In genomic region chr15:49896045-49896444, GRCm38 (mm10) we compare ENCODE assay signal across 17 mouse cellular contexts.
"Had no signal": no experiment of that assay in that cellular context is flagged by ENCODE, and none has a peak within 500 bp of the region (broad histone marks: within the 10 kb centered on the region; RNA-seq: fewer than 3 reads in every experiment).

No protein-coding gene starts in this region.

- H3K36me3 ChIP-seq: limb, embryonic 10.5 days; liver, embryonic 15.5 days; midbrain, embryonic 10.5 days had no signal

- H3K4me3 ChIP-seq: limb, embryonic 10.5 days; liver, embryonic 15.5 days; midbrain, embryonic 10.5 days had no signal

- H3K27me3 ChIP-seq: liver, embryonic 15.5 days had no signal

- H3K9me3 ChIP-seq: limb, embryonic 10.5 days; liver, embryonic 15.5 days; midbrain, embryonic 10.5 days had no signal

- ATAC-seq: intestine, postnatal 0 days; lung, postnatal 0 days had no signal

- H3K4me1 ChIP-seq: limb, embryonic 10.5 days; liver, embryonic 15.5 days; midbrain, embryonic 10.5 days had no signal

- H3K27ac ChIP-seq: limb, embryonic 10.5 days; liver, embryonic 15.5 days; midbrain, embryonic 10.5 days had no signal

- H3K9ac ChIP-seq: liver, embryonic 15.5 days had no signal

- H3K4me2 ChIP-seq: liver, embryonic 11.5 days; liver, embryonic 15.5 days had no signal

- DNase-seq: kidney, adult 8-10 months; kidney, postnatal 25 days; layer of hippocampus, adult 9-11 months; lung, adult 2 months; lung, postnatal 4 days; midbrain, embryonic 14.5 days; retina, postnatal 1 day; right cerebral cortex, postnatal 4 days; spleen, adult 18-20 months; thymus, adult 2 months; thymus, postnatal 25 days had no signal
